Mouse (Mus musculus): Measurements from ENCODE around the gene Mc1r.
A peak's percentile ranks its signal among the peaks of the same experiment; 100 is the strongest.

Mc1r gene

GRCm38 (mm10) chr8:123406786-123407185, at the start of gene Mc1r:
TSS of gene Mc1r (plus strand) at chr8:123407107.
- no peak for DNase-seq (ENCODE audit: extremely low spot score, low read depth, low spot score)

GRCm38 (mm10) chr8:123361082-123361739, 45.7 kb upstream of the Mc1r start:
- peak; percentile 57 for DNase-seq (ENCODE audit: extremely low spot score, low read depth, low spot score)

GRCm38 (mm10) chr8:123373403-123374238, 33.3 kb upstream of the Mc1r start, which contains the start of gene Tcf25:
TSS of gene Tcf25 (plus strand) at chr8:123373753.
- peak; percentile 76 for DNase-seq (ENCODE audit: extremely low spot score, low read depth, low spot score)

- peak; percentile 67 for DNase-seq (ENCODE audit: extremely low spot score, low read depth, low spot score)
Observed at GRCm38 (mm10) chr8:123374239-123374578, 32.7 kb upstream of the Mc1r start.

- no peak for DNase-seq (ENCODE audit: extremely low spot score, low read depth, low spot score)
Observed at GRCm38 (mm10) chr8:123375701-123376100, 31.2 kb upstream of the Mc1r start.

- no peak for DNase-seq (ENCODE audit: extremely low spot score, low read depth, low spot score)
Observed at GRCm38 (mm10) chr8:123376106-123376505, 30.8 kb upstream of the Mc1r start.

- no peak for DNase-seq (ENCODE audit: extremely low spot score, low read depth, low spot score)
Observed at GRCm38 (mm10) chr8:123381711-123382110, 25.2 kb upstream of the Mc1r start.

- no peak for DNase-seq (ENCODE audit: extremely low spot score, low read depth, low spot score)
Observed at GRCm38 (mm10) chr8:123382516-123382915, 24.4 kb upstream of the Mc1r start.

- DNase-seq (ENCODE audit: extremely low spot score, low read depth, low spot score), result no peak
Observed at GRCm38 (mm10) chr8:123384883-123385540, 21.9 kb upstream of the Mc1r start.

- no peak for DNase-seq (ENCODE audit: extremely low spot score, low read depth, low spot score)
Observed at GRCm38 (mm10) chr8:123387041-123387440, 19.9 kb upstream of the Mc1r start.

- no peak for DNase-seq (ENCODE audit: extremely low spot score, low read depth, low spot score)
Observed at GRCm38 (mm10) chr8:123387801-123388200, 19.1 kb upstream of the Mc1r start.

- no peak for DNase-seq (ENCODE audit: extremely low spot score, low read depth, low spot score)
Observed at GRCm38 (mm10) chr8:123389026-123389425, 17.9 kb upstream of the Mc1r start.

- DNase-seq (ENCODE audit: extremely low spot score, low read depth, low spot score), result no peak
Observed at GRCm38 (mm10) chr8:123398308-123398707, 8.6 kb upstream of the Mc1r start.

- no peak for DNase-seq (ENCODE audit: extremely low spot score, low read depth, low spot score)
Observed at GRCm38 (mm10) chr8:123401936-123402335, 5.0 kb upstream of the Mc1r start.

- DNase-seq (ENCODE audit: extremely low spot score, low read depth, low spot score), result no peak
Observed at GRCm38 (mm10) chr8:123402730-123403326, 4.1 kb upstream of the Mc1r start.

GRCm38 (mm10) chr8:123404521-123404920, 2.4 kb upstream of the Mc1r start:
- no peak for DNase-seq (ENCODE audit: extremely low spot score, low read depth, low spot score)

GRCm38 (mm10) chr8:123407612-123408011, 705 bp downstream of the Mc1r start:
- no peak for DNase-seq (ENCODE audit: extremely low spot score, low read depth, low spot score)

- DNase-seq (ENCODE audit: extremely low spot score, low read depth, low spot score), result no peak
Observed at GRCm38 (mm10) chr8:123408586-123409544, 2.0 kb downstream of the Mc1r start.

- DNase-seq (ENCODE audit: extremely low spot score, low read depth, low spot score), result no peak
Observed at GRCm38 (mm10) chr8:123410049-123410587, 3.2 kb downstream of the Mc1r start.

GRCm38 (mm10) chr8:123410788-123411187, 3.9 kb downstream of the Mc1r start:
- no peak for DNase-seq (ENCODE audit: extremely low spot score, low read depth, low spot score)

Data from hindlimb bud, embryonic 11.5 days (tissue).